Comparison of ENCODE assay signal across 34 mouse cellular contexts in the genomic region with DNA sequence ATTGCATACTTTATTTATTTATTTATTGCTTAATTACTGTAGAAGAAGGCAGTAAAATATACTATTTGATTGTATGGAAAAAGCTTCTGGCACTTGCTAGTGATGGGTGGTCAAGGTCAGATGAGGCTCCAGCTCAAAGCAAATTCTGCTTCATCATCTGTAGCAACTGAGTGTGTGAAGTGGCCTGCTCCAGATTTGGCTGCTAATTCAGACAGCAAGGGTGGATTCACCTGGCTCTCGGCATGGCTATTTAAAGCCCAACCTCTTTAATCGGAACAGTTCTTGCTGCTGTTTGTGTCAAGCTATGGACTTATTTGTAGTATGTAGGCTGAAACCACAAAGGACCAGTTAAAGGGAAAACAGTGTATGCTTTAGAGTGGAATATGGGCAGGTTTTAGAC. TPM values are rescaled to one million over a fixed set of nuclear protein-coding genes. Genes with fewer than 3 reads are reported as not detected.
A peak's percentile ranks its signal among the peaks of the same experiment; 100 is the strongest.
DNase-seq lines count a peak whose midpoint lies in the region; ATAC-seq and TF ChIP-seq lines count a peak whose summit lies in the region.
"Had no signal": no experiment of that assay in that cellular context is flagged by ENCODE, and none has a peak within 500 bp of the region (broad histone marks: within the 10 kb centered on the region; RNA-seq: fewer than 3 reads in every experiment).

No protein-coding gene starts in this region.

- no peaks in the 10 kb centered on the region for H3K27me3 ChIP-seq in heart, adult 2 months (ENCODE audit: control insufficient read depth, insufficient read depth, low read length)
- no peaks in the 10 kb centered on the region for H3K27me3 ChIP-seq in heart, embryonic 11.5 days (ENCODE audit: control insufficient read depth, insufficient read depth, low read length)
- no peaks in the 10 kb centered on the region for H3K27me3 ChIP-seq in heart, embryonic 10.5 days (ENCODE audit: insufficient read depth, poor library complexity, severe bottlenecking)
- no peaks in the 10 kb centered on the region for H3K27me3 ChIP-seq in intestine, postnatal 0 days (replicated peaks; ENCODE audit: control insufficient read depth, insufficient read depth, low read length)
- H3K27me3 ChIP-seq: embryonic facial prominence, embryonic 13.5 days; forebrain, embryonic 12.5 days; forebrain, embryonic 15.5 days; hindbrain, embryonic 13.5 days had no signal

- H3K9ac ChIP-seq in heart, adult 2 months (ENCODE audit: low read depth, low read length) = no peak overlapping the region
- no peak overlapping the region for H3K9ac ChIP-seq in heart, embryonic 11.5 days (ENCODE audit: low read depth, low read length)
- H3K9ac ChIP-seq in intestine, postnatal 0 days (ENCODE audit: low read depth, low read length) = no peak overlapping the region
- H3K9ac ChIP-seq: embryonic facial prominence, embryonic 13.5 days; forebrain, embryonic 12.5 days; forebrain, embryonic 15.5 days; hindbrain, embryonic 13.5 days had no signal

- no peaks in the 10 kb centered on the region for H3K79me2 ChIP-seq in heart, adult 2 months (replicated peaks; ENCODE audit: control insufficient read depth, insufficient read depth, low read length)

- H3K9me3 ChIP-seq in heart, embryonic 11.5 days (replicated peaks; ENCODE audit: control insufficient read depth, low read length) = no peaks in the 10 kb centered on the region
- H3K9me3 ChIP-seq in heart, embryonic 10.5 days = no peaks in the 10 kb centered on the region
- H3K9me3 ChIP-seq in intestine, postnatal 0 days (ENCODE audit: control insufficient read depth) = no peaks in the 10 kb centered on the region
- H3K9me3 ChIP-seq: embryonic facial prominence, embryonic 10.5 days; embryonic facial prominence, embryonic 13.5 days; forebrain, embryonic 12.5 days; forebrain, embryonic 15.5 days; hindbrain, embryonic 10.5 days; hindbrain, embryonic 13.5 days had no signal

- H3K36me3 ChIP-seq in heart, adult 2 months (ENCODE audit: control insufficient read depth, insufficient read depth, low read length) = no peaks in the 10 kb centered on the region
- H3K36me3 ChIP-seq in heart, embryonic 11.5 days (ENCODE audit: control insufficient read depth, insufficient read depth, low read length) = no peaks in the 10 kb centered on the region
- H3K36me3 ChIP-seq in heart, embryonic 10.5 days = no peaks in the 10 kb centered on the region
- H3K36me3 ChIP-seq in intestine, postnatal 0 days (ENCODE audit: control insufficient read depth, insufficient read depth) = no peaks in the 10 kb centered on the region
- H3K36me3 ChIP-seq: embryonic facial prominence, embryonic 10.5 days; embryonic facial prominence, embryonic 13.5 days; forebrain, embryonic 12.5 days; forebrain, embryonic 15.5 days; hindbrain, embryonic 10.5 days; hindbrain, embryonic 13.5 days had no signal

- ATAC-seq in heart, embryonic 11.5 days (replicated peaks; ENCODE audit: insufficient number of reproducible peaks, low FRiP score, low TSS enrichment) = no peak
- ATAC-seq in intestine, postnatal 0 days = peak; percentile 44; the same call in 1 of the 2 replicates
- ATAC-seq: CD4-positive, CD25-positive, alpha-beta regulatory T cell, adult 4 months; forebrain, embryonic 15.5 days; hindbrain, embryonic 16.5 days had no signal

- no peak for TF ChIP-seq EP300 in heart, adult 2 months (IDR thresholded peaks at IDR 0.05; ENCODE audit: insufficient read depth, low read depth, low read length)

- TF ChIP-seq POLR2A in heart, adult 2 months (IDR thresholded peaks at IDR 0.05; ENCODE audit: insufficient read depth, low read depth, low read length) = no peak

- no peak overlapping the region for H3K4me2 ChIP-seq in heart, embryonic 11.5 days
- H3K4me2 ChIP-seq in intestine, postnatal 0 days (replicated peaks; ENCODE audit: low read depth) = no peak overlapping the region
- H3K4me2 ChIP-seq: embryonic facial prominence, embryonic 13.5 days; forebrain, embryonic 12.5 days; forebrain, embryonic 15.5 days; hindbrain, embryonic 13.5 days had no signal

- intact Hi-C loops in heart, adult 2 months (cut with DNase I) = no loop called here
- intact Hi-C loops in heart, postnatal 10 days (cut with DNase I) = no loop called here
- intact Hi-C loops in left cerebral cortex, postnatal 14 days (cut with DNase I) = no loop called here

- 65% methylated on average over 2 of the region's 2 CpGs for WGBS in heart, adult 2 months
- 53% methylated on average over 2 of the region's 2 CpGs for WGBS in heart, embryonic 11.5 days (ENCODE audit: insufficient replicate concordance)
- WGBS in heart, embryonic 10.5 days = 44% methylated on average over 2 of the region's 2 CpGs
- 77% methylated on average over 2 of the region's 2 CpGs for WGBS in intestine, postnatal 0 days

- H3K4me3 ChIP-seq in heart, adult 2 months = no peak overlapping the region
- no peak overlapping the region for H3K4me3 ChIP-seq in heart, embryonic 11.5 days (ENCODE audit: low read depth, low read length)
- H3K4me3 ChIP-seq in heart, embryonic 10.5 days = no peak overlapping the region
- no peak overlapping the region for H3K4me3 ChIP-seq in intestine, postnatal 0 days (ENCODE audit: low read depth, low read length)
- H3K4me3 ChIP-seq: embryonic facial prominence, embryonic 10.5 days; embryonic facial prominence, embryonic 13.5 days; erythroblast, embryonic 14.5 days; forebrain, embryonic 12.5 days; forebrain, embryonic 15.5 days; hindbrain, embryonic 10.5 days; hindbrain, embryonic 13.5 days had no signal

- peaks cover 2% of the 10 kb centered on the region; the same call in 1 of the 2 replicates for H3K4me1 ChIP-seq in heart, adult 2 months (ENCODE audit: control insufficient read depth, insufficient read depth, low read length)
- H3K4me1 ChIP-seq in heart, embryonic 11.5 days (ENCODE audit: control insufficient read depth, insufficient read depth, low read length) = 0 out of 2 replicates have a peak, but pooled peaks cover 7% of the 10 kb centered on the region
- peaks cover 9% of the 10 kb centered on the region for H3K4me1 ChIP-seq in heart, embryonic 10.5 days
- H3K4me1 ChIP-seq in intestine, postnatal 0 days (replicated peaks; ENCODE audit: control insufficient read depth, insufficient read depth, low read length) = no peaks in the 10 kb centered on the region
- H3K4me1 ChIP-seq: embryonic facial prominence, embryonic 10.5 days; embryonic facial prominence, embryonic 13.5 days; forebrain, embryonic 12.5 days; forebrain, embryonic 15.5 days; hindbrain, embryonic 10.5 days; hindbrain, embryonic 13.5 days had no signal

- no peak for TF ChIP-seq CTCF in heart, adult 2 months (IDR thresholded peaks at IDR 0.05)
- no peak for TF ChIP-seq CTCF in intestine, postnatal 0 days (IDR thresholded peaks at IDR 0.05; ENCODE audit: low read depth)

- peak overlapping the region; percentile 19; the same call in 1 of the 2 replicates for H3K27ac ChIP-seq in heart, adult 2 months
- H3K27ac ChIP-seq in heart, embryonic 11.5 days (ENCODE audit: low read depth, low read length) = no peak overlapping the region
- H3K27ac ChIP-seq in heart, embryonic 10.5 days = no peak overlapping the region
- H3K27ac ChIP-seq in intestine, postnatal 0 days (ENCODE audit: low read depth, low read length) = no peak overlapping the region
- H3K27ac ChIP-seq: embryonic facial prominence, embryonic 10.5 days; embryonic facial prominence, embryonic 13.5 days; forebrain, embryonic 12.5 days; forebrain, embryonic 15.5 days; hindbrain, embryonic 10.5 days; hindbrain, embryonic 13.5 days had no signal

- DNase-seq in heart, adult 2 months = peak in 1 of 2 experiments; percentile 25
- DNase-seq in heart, postnatal 10 days = peak; percentile 25 to 26
- DNase-seq in heart, embryonic 10.5 days (ENCODE audit: low spot score) = no peak
- DNase-seq in left cerebral cortex, postnatal 14 days (ENCODE audit: low spot score in 2 of 2) = no peak
- DNase-seq: adrenal gland, adult 2 months; adrenal gland, postnatal 14 days; cerebellum, adult 11-12 months; cerebellum, adult 8-10 months; cerebellum, postnatal 10 days; cerebellum, postnatal 36 days; embryo, embryonic 11 days; gastrocnemius, postnatal 25 days; kidney, adult 11 months; kidney, adult 8-10 months had no signal

RNA-seq across cellular contexts. Expression of a gene that starts 50.9 kb away (rescaled TPM):
- total RNA-seq in heart, adult 2 months (2021) = not detected
- polyA plus RNA-seq in heart, adult 2 months (2012; rRNA removed) = not detected in 2 replicates
- not detected in 2 replicates for polyA plus RNA-seq in heart, embryonic 11.5 days (2014; fragmentation: Nextera tagmentation; extraction: Ambion mirVana)
- not detected for total RNA-seq in heart, postnatal 10 days (2021)
- not detected in 2 replicates for polyA plus RNA-seq in heart, embryonic 10.5 days (2016; fragmentation: Nextera tagmentation; extraction: Ambion mirVana)
- not detected in 2 replicates for polyA plus RNA-seq in intestine, postnatal 0 days (2015; fragmentation: Nextera tagmentation; extraction: Ambion mirVana)
- not detected for total RNA-seq in left cerebral cortex, postnatal 14 days (2021)
- total RNA-seq: adrenal gland, adult 2 months; adrenal gland, postnatal 14 days; adrenal gland, postnatal 4 days; gastrocnemius, adult 8-10 months; gastrocnemius, postnatal 25 days; MEL had no signal
- polyA plus RNA-seq: adrenal gland, adult 2 months; brain, embryonic 14.5 days; C2C12; CD4-positive, CD25-positive, alpha-beta regulatory T cell, adult 4 months; cortical plate, adult 2 months; embryonic facial prominence, embryonic 10.5 days; embryonic facial prominence, embryonic 13.5 days; erythroblast, embryonic 14.5 days; forebrain, embryonic 12.5 days; forebrain, embryonic 15.5 days; gonadal fat pad, adult 2 months; heart, embryonic 14.5 days; heart, postnatal 0 days; hindbrain, embryonic 10.5 days; hindbrain, embryonic 13.5 days had no signal

Comparison
In these comparisons a context has a peak if more than half of its experiments do, and no peak if none do; other contexts are left out.
1. DNase-seq: peak in heart, postnatal 10 days (2 of 2); none in heart, embryonic 10.5 days (single experiment) and left cerebral cortex, postnatal 14 days (0 of 2).